Mouse (Mus musculus) embryonic facial prominence, embryonic 11.5 days (tissue): ENCODE results near the gene Elf3. TPM values are rescaled to one million over a fixed set of nuclear protein-coding genes. Genes with fewer than 3 reads are reported as not detected.
"Not testable (repeated sequence)": the region's sequence is repeated elsewhere in the genome, so short reads cannot be mapped to it uniquely, and the experiment has no call there.

ENCODE experiments used
- ATAC-seq: fragments of 200-750 bp; cut with Nextera tagmentation; replicated peaks from 2 replicates; pipeline ENCODE4 v1.8.0; 2017; ENCODE audit warnings: low read depth; ENCODE audit not compliant: insufficient number of reproducible peaks, low FRiP score, low TSS enrichment
- DNase-seq: peaks from one replicate; pipeline ENCODE4 v3.0.0-alpha.2; 2015; ENCODE audit warnings: low spot score
- H3K27ac ChIP-seq: fragments of 300-500 bp; sonication (generic); replicated peaks from 2 replicates; pipeline ENCODE4 v1.5.1; 2014; ENCODE audit warnings: mild to moderate bottlenecking, low read depth, low read length, control low read depth
- H3K27me3 ChIP-seq: fragments of 300-500 bp; sonication (generic); 2 replicates; pipeline ENCODE4 v1.6.1; 2014; ENCODE audit warnings: mild to moderate bottlenecking, low read length, moderate library complexity, mixed read lengths; ENCODE audit not compliant: control insufficient read depth, insufficient read depth
- H3K36me3 ChIP-seq: fragments of 300-500 bp; sonication (generic); replicated peaks from 2 replicates; pipeline ENCODE4 v1.6.1; 2014; ENCODE audit warnings: low read depth, mild to moderate bottlenecking, low read length, moderate library complexity, mixed read lengths; ENCODE audit not compliant: control insufficient read depth, insufficient read depth
- H3K4me1 ChIP-seq: fragments of 300-500 bp; sonication (generic); 2 replicates; pipeline ENCODE4 v1.6.1; 2014; ENCODE audit warnings: low read length, mixed read lengths; ENCODE audit not compliant: control insufficient read depth, insufficient read depth
- H3K4me2 ChIP-seq: fragments of 300-500 bp; sonication (generic); 2 replicates; pipeline ENCODE4 v1.6.1; 2014; ENCODE audit warnings: low read depth, mild to moderate bottlenecking, control low read depth, low read length, moderate library complexity
- H3K4me3 ChIP-seq: fragments of 300-500 bp; sonication (generic); 2 replicates; pipeline ENCODE4 v1.5.1; 2014; ENCODE audit warnings: low read depth, low read length, control low read depth
- H3K9ac ChIP-seq: fragments of 300-500 bp; sonication (generic); replicated peaks from 2 replicates; pipeline ENCODE4 v1.6.1; 2014; ENCODE audit warnings: mild to moderate bottlenecking, control low read depth, low read length
- H3K9me3 ChIP-seq: fragments of 300-500 bp; sonication (generic); replicated peaks from 2 replicates; pipeline ENCODE4 v1.6.1; 2016; ENCODE audit warnings: mild to moderate bottlenecking, low read length, inconsistent platforms, mixed read lengths; ENCODE audit not compliant: control insufficient read depth
- WGBS: fragments of 180-500 bp; shearing (Covaris S2); extraction: QIAGEN DNeasy Blood & Tissue Kit; methylation state at CpG from one replicate; pipeline ENCODE4 v1.1.7; 2014; 5-methylcytosine and 5-hydroxymethylcytosine counted together
- polyA plus RNA-seq: library from polyadenylated mRNA; unstranded; fragments of >200 nt; fragmentation: Nextera tagmentation; extraction: Ambion mirVana; gene quantifications from 2 replicates; pipeline ENCODE4 v1.2.1, GENCODE M21; 2014

The Elf3 gene
- polyA plus RNA-seq, 1 experiment from 2014 or later, result 2.9 TPM

GRCm38 (mm10) chr1:135234771-135235170 lies 23.6 kb downstream of the Elf3 start:
- Histone ChIP-seq H3K4me2 (no peak overlapping the region), H3K4me3 (no peak overlapping the region), H3K9ac (no peak overlapping the region), H3K36me3 (no peaks in the 10 kb centered on the region), H3K9me3 (no peaks in the 10 kb centered on the region), H3K4me1 (no peaks in the 10 kb centered on the region), H3K27ac (no peak overlapping the region), H3K27me3 (no peaks in the 10 kb centered on the region)
- 88% methylated on average over 12 of the region's 12 CpGs for WGBS
- DNase-seq (no peak), ATAC-seq (no peak)

GRCm38 (mm10) chr1:135233961-135234360 lies 24.4 kb downstream of the Elf3 start:
- 92% methylated on average over 6 of the region's 6 CpGs for WGBS
- Histone ChIP-seq H3K4me2 (no peak overlapping the region), H3K9me3 (no peaks in the 10 kb centered on the region), H3K27me3 (no peaks in the 10 kb centered on the region), H3K4me3 (no peak overlapping the region), H3K9ac (no peak overlapping the region), H3K4me1 (no peaks in the 10 kb centered on the region), H3K27ac (no peak overlapping the region), H3K36me3 (no peaks in the 10 kb centered on the region)
- ATAC-seq (no peak), DNase-seq (no peak)

GRCm38 (mm10) chr1:135231878-135232277 lies 26.5 kb downstream of the Elf3 start:
- WGBS, result 79% methylated on average over 20 of the region's 20 CpGs
- DNase-seq, ATAC-seq, H3K9me3 ChIP-seq, H3K4me1 ChIP-seq, H3K4me3 ChIP-seq, H3K9ac ChIP-seq, H3K27me3 ChIP-seq, H3K4me2 ChIP-seq, H3K36me3 ChIP-seq, H3K27ac ChIP-seq: not testable (repeated sequence)

- H3K4me2 ChIP-seq, result no peak overlapping the region
- H3K27me3 ChIP-seq, result no peaks in the 10 kb centered on the region
- H3K27ac ChIP-seq, result no peak overlapping the region
- no peak overlapping the region for H3K9ac ChIP-seq
- 82% methylated on average over 13 of the region's 13 CpGs for WGBS
- no peaks in the 10 kb centered on the region for H3K4me1 ChIP-seq
- H3K36me3 ChIP-seq, result no peaks in the 10 kb centered on the region
- H3K4me3 ChIP-seq, result no peak overlapping the region
- no peaks in the 10 kb centered on the region for H3K9me3 ChIP-seq
- ATAC-seq (no peak), DNase-seq (no peak)
Observed at GRCm38 (mm10) chr1:135227339-135227950, 30.9 kb downstream of the Elf3 start.

- H3K27me3 ChIP-seq, result no peaks in the 10 kb centered on the region
- WGBS, result 73% methylated on average over 6 of the region's 6 CpGs
- H3K27ac ChIP-seq, result no peak overlapping the region
- DNase-seq (no peak), ATAC-seq (no peak)
- H3K9ac ChIP-seq, result no peak overlapping the region
- H3K36me3 ChIP-seq, result no peaks in the 10 kb centered on the region
- no peak overlapping the region for H3K4me2 ChIP-seq
- no peaks in the 10 kb centered on the region for H3K4me1 ChIP-seq
- no peak overlapping the region for H3K4me3 ChIP-seq
- H3K9me3 ChIP-seq, result no peaks in the 10 kb centered on the region
Observed at GRCm38 (mm10) chr1:135224981-135225604, 33.3 kb downstream of the Elf3 start.

GRCm38 (mm10) chr1:135224147-135224546 lies 34.2 kb downstream of the Elf3 start:
- H3K9me3 ChIP-seq, result no peaks in the 10 kb centered on the region
- H3K4me2 ChIP-seq, result no peak overlapping the region
- H3K36me3 ChIP-seq, result no peaks in the 10 kb centered on the region
- no peak overlapping the region for H3K9ac ChIP-seq
- H3K4me3 ChIP-seq, result no peak overlapping the region
- H3K27ac ChIP-seq, result no peak overlapping the region
- ATAC-seq, result no peak
- no peaks in the 10 kb centered on the region for H3K27me3 ChIP-seq
- no peak for DNase-seq
- no peaks in the 10 kb centered on the region for H3K4me1 ChIP-seq
- WGBS, result 79% methylated on average over 3 of the region's 3 CpGs

DNA sequence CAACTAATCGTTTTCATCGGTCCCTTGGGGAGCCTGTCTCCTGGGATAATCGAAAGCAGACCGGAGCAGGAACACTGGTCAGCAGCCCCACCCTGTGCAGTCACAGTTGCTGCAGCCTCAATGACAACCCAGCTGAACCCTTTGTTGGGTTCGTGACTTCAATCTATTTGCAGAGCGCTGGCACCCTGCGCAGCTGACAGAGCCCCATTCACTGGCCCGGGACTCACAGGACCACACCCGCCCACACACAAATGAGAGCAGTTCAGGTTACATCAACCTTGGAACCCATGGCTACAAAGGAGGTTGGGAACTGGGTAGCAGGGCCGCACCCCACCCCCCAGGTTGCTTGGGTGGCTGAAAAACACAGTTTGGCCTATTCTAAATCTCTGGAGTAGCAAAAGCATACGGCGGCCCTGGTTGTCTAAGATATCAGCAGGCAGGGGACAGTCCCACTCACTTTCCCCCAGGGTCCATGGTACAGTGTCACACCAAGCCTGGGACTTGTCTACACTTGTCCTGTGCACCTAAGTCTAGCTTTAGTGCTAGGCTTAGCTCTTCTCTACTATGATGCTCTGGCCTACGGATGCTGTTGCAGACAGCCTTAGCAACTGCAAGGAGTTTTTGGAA lies 40.6 kb downstream of the Elf3 start:
- H3K9ac ChIP-seq, result no peak overlapping the region; the same call in 1 of the 2 replicates
- no peaks in the 10 kb centered on the region for H3K9me3 ChIP-seq
- no peak overlapping the region for H3K4me3 ChIP-seq
- no peaks in the 10 kb centered on the region; the same call in 1 of the 2 replicates for H3K4me1 ChIP-seq
- 46% methylated on average over 13 of the region's 13 CpGs for WGBS
- DNase-seq, result no peak
- H3K27me3 ChIP-seq, result no peaks in the 10 kb centered on the region
- H3K4me2 ChIP-seq, result no peak overlapping the region; the same call in 1 of the 2 replicates
- no peak overlapping the region for H3K27ac ChIP-seq
- no peaks in the 10 kb centered on the region for H3K36me3 ChIP-seq
- no peak for ATAC-seq
